Mouse (Mus musculus): Measurements from ENCODE around the gene Dock9.

- TF ChIP-seq CTCF (IDR thresholded peaks at IDR 0.05; ENCODE audit: low read depth) = no peak
- TF ChIP-seq EP300 (IDR thresholded peaks at IDR 0.05; ENCODE audit: low read depth) = no peak
Measured at GRCm38 (mm10) chr14:121527201-121527600, 270.4 kb downstream of the Dock9 start.

Data from heart, postnatal 0 days (tissue).